Mouse (Mus musculus) thymus, postnatal 0 days (tissue): ENCODE results near the gene Asb2. TPM values are rescaled to one million over a fixed set of nuclear protein-coding genes. Genes with fewer than 3 reads are reported as not detected.

Source experiments
- DNase-seq: peaks from one replicate; pipeline ENCODE4 v3.0.0-alpha.2; 2015; ENCODE audit warnings: low spot score
- polyA plus RNA-seq: library from polyadenylated mRNA; unstranded; fragments of >200 nt; fragmentation: Nextera tagmentation; extraction: Ambion mirVana; gene quantifications from 2 replicates; pipeline ENCODE4 v1.2.1, GENCODE M21; 2015

Gene Asb2
- 5.2 and 5.6 TPM in 2 replicates for polyA plus RNA-seq

GRCm38 (mm10) chr12:103355746-103356414, at the start of gene Asb2:
Gene Asb2 (minus strand): TSS chr12:103356001.
- no peak for DNase-seq

GRCm38 (mm10) chr12:103404131-103404530, 48.3 kb upstream of the Asb2 start:
- no peak for DNase-seq

GRCm38 (mm10) chr12:103396751-103397150, 41.0 kb upstream of the Asb2 start:
- DNase-seq, result no peak

- DNase-seq, result no peak
Measured at GRCm38 (mm10) chr12:103395486-103396275, 39.9 kb upstream of the Asb2 start.

GRCm38 (mm10) chr12:103393528-103393927, 37.7 kb upstream of the Asb2 start:
- no peak for DNase-seq

- no peak for DNase-seq
Measured at GRCm38 (mm10) chr12:103391098-103391497, 35.3 kb upstream of the Asb2 start.

GRCm38 (mm10) chr12:103389982-103390381, 34.2 kb upstream of the Asb2 start:
- DNase-seq, result no peak

- no peak for DNase-seq
Measured at GRCm38 (mm10) chr12:103389348-103389727, 33.5 kb upstream of the Asb2 start.

GRCm38 (mm10) chr12:103388505-103389347, 32.9 kb upstream of the Asb2 start, which contains the start of gene Otub2:
Gene Otub2 (plus strand): TSS chr12:103388682.
- DNase-seq, result peak; percentile 89

GRCm38 (mm10) chr12:103380226-103380625, 24.4 kb upstream of the Asb2 start:
- DNase-seq, result no peak

- DNase-seq, result no peak
Measured at GRCm38 (mm10) chr12:103376774-103377173, 21.0 kb upstream of the Asb2 start.

- no peak for DNase-seq
Measured at GRCm38 (mm10) chr12:103376124-103376523, 20.3 kb upstream of the Asb2 start.

- DNase-seq, result no peak
Measured at GRCm38 (mm10) chr12:103373530-103374236, 17.9 kb upstream of the Asb2 start.

- DNase-seq, result peak; percentile 70
Measured at GRCm38 (mm10) chr12:103371711-103372110, 15.9 kb upstream of the Asb2 start.

- no peak for DNase-seq
Measured at GRCm38 (mm10) chr12:103370861-103371260, 15.1 kb upstream of the Asb2 start.

- no peak for DNase-seq
Measured at GRCm38 (mm10) chr12:103368777-103369176, 13.0 kb upstream of the Asb2 start.

GRCm38 (mm10) chr12:103368326-103368669, 12.5 kb upstream of the Asb2 start:
- no peak for DNase-seq

- peak; percentile 73 for DNase-seq
Measured at GRCm38 (mm10) chr12:103367620-103368325, 12.0 kb upstream of the Asb2 start.

- no peak for DNase-seq
Measured at GRCm38 (mm10) chr12:103367171-103367570, 11.4 kb upstream of the Asb2 start.

GRCm38 (mm10) chr12:103362336-103362735, 6.5 kb upstream of the Asb2 start:
- DNase-seq, result no peak
